Mouse (Mus musculus): ENCODE measurements around the gene Macrod2.

GRCm38 (mm10) chr2:140898408-140898985 lies 503.4 kb downstream of the Macrod2 start:
- no peak for TF ChIP-seq CTCF (IDR thresholded peaks at IDR 0.05; ENCODE audit: low read depth, low read length)
- no peak for TF ChIP-seq POLR2A (IDR thresholded peaks at IDR 0.05; ENCODE audit: extremely low read depth, insufficient read depth, low read length)
